Mouse (Mus musculus) CD8-positive naive resting alpha-beta T cell, adult 2 months (primary cell): ENCODE data around the gene A430005L14Rik.

Source experiments
- DNase-seq, 2 experiments: peaks; one replicate each; pipeline ENCODE4 v3.0.0; 2022; ENCODE audit warnings: low read depth in 2 of 2, low spot score in 2 of 2

A430005L14Rik gene

GRCm38 (mm10) chr4:153974431-153975291, 17.6 kb downstream of the A430005L14Rik start, which contains the start of the genes Dffb and Cep104:
Gene Dffb, minus strand, starts transcription at chr4:153975126.
Gene Cep104, plus strand, starts transcription at chr4:153975194.
- DNase-seq = peak; percentile 81 to 83

GRCm38 (mm10) chr4:153975292-153975662, 18.2 kb downstream of the A430005L14Rik start:
- no peak for DNase-seq

GRCm38 (mm10) chr4:153975768-153976167, 18.7 kb downstream of the A430005L14Rik start:
- DNase-seq = no peak

GRCm38 (mm10) chr4:153979243-153979642, 22.2 kb downstream of the A430005L14Rik start:
- no peak for DNase-seq

GRCm38 (mm10) chr4:153980470-153980869, 23.4 kb downstream of the A430005L14Rik start:
- DNase-seq = no peak

- no peak for DNase-seq
Observed at GRCm38 (mm10) chr4:153992715-153993114, 35.7 kb downstream of the A430005L14Rik start.

- no peak for DNase-seq
Observed at GRCm38 (mm10) chr4:153993505-153993904, 36.5 kb downstream of the A430005L14Rik start.

- no peak for DNase-seq
Observed at GRCm38 (mm10) chr4:154005488-154005887, 48.5 kb downstream of the A430005L14Rik start.

GRCm38 (mm10) chr4:154006264-154006663, 49.2 kb downstream of the A430005L14Rik start:
- DNase-seq = no peak

GRCm38 (mm10) chr4:154007759-154008158, 50.7 kb downstream of the A430005L14Rik start:
- DNase-seq = no peak

GRCm38 (mm10) chr4:154010907-154011645, 54.0 kb downstream of the A430005L14Rik start:
- no peak for DNase-seq
